25 mouse cellular contexts compared by ENCODE assay signal in genomic region chr13:57331868-57332267, GRCm38 (mm10).
DNase-seq lines count a peak whose midpoint lies in the region; ATAC-seq lines count a peak whose summit lies in the region.
"Had no signal": no experiment of that assay in that cellular context is flagged by ENCODE, and none has a peak within 500 bp of the region (broad histone marks: within the 10 kb centered on the region; RNA-seq: fewer than 3 reads in every experiment).

No protein-coding gene starts in this region.

- intact Hi-C loops in heart, postnatal 10 days (cut with DNase I): no loop called here
- intact Hi-C loops in heart, postnatal 25 days (cut with DNase I): no loop called here

- peaks cover 10% of the 10 kb centered on the region; the same call in 1 of the 2 replicates for H3K4me1 ChIP-seq in heart, embryonic 10.5 days
- H3K4me1 ChIP-seq in heart, embryonic 13.5 days: peaks cover 14% of the 10 kb centered on the region
- 0 out of 2 replicates have a peak, but pooled peaks cover 3% of the 10 kb centered on the region for H3K4me1 ChIP-seq in heart, embryonic 16.5 days (ENCODE audit: control insufficient read depth, insufficient read depth, low read length)
- H3K4me1 ChIP-seq: embryonic facial prominence, embryonic 12.5 days; embryonic facial prominence, embryonic 15.5 days; hindbrain, embryonic 12.5 days; hindbrain, embryonic 15.5 days had no signal

- DNase-seq in heart, embryonic 10.5 days (ENCODE audit: low spot score): peak; percentile 85
- no peak for DNase-seq in heart, adult 11 months
- no peak for DNase-seq in heart, postnatal 10 days
- DNase-seq in heart, postnatal 25 days (ENCODE audit: low spot score): no peak
- DNase-seq in lung, postnatal 10 days: peak; percentile 2
- no peak for DNase-seq in lung, postnatal 14 days
- DNase-seq: adrenal gland, postnatal 10 days; adrenal gland, postnatal 36 days; cerebellum, adult 11 months; cerebellum, adult 2 months; cerebellum, adult 9-11 months; cerebellum, postnatal 25 days; forebrain, postnatal 0 days; gastrocnemius, adult 2 months; gastrocnemius, postnatal 14 days; kidney, adult 2 months had no signal

- 24% methylated on average over 5 of the region's 5 CpGs for WGBS in heart, embryonic 10.5 days
- 12% methylated on average over 5 of the region's 5 CpGs for WGBS in heart, embryonic 13.5 days
- 12% methylated on average over 5 of the region's 5 CpGs for WGBS in heart, embryonic 16.5 days

- H3K27ac ChIP-seq in heart, embryonic 10.5 days: peak overlapping the region; percentile 42; the same call in 1 of the 2 replicates
- peak overlapping the region; percentile 56 for H3K27ac ChIP-seq in heart, embryonic 13.5 days (replicated peaks)
- H3K27ac ChIP-seq in heart, embryonic 16.5 days (ENCODE audit: low read length): no peak overlapping the region
- H3K27ac ChIP-seq: embryonic facial prominence, embryonic 12.5 days; embryonic facial prominence, embryonic 15.5 days; gastrocnemius, adult 2 months; hindbrain, embryonic 12.5 days; hindbrain, embryonic 15.5 days had no signal

- no peak overlapping the region for H3K9ac ChIP-seq in heart, embryonic 13.5 days
- no peak overlapping the region for H3K9ac ChIP-seq in heart, embryonic 16.5 days (ENCODE audit: low read length)
- H3K9ac ChIP-seq: embryonic facial prominence, embryonic 12.5 days; embryonic facial prominence, embryonic 15.5 days; forebrain, postnatal 0 days; hindbrain, embryonic 12.5 days; hindbrain, embryonic 15.5 days had no signal

- no peak overlapping the region for H3K4me2 ChIP-seq in heart, embryonic 13.5 days
- no peak overlapping the region for H3K4me2 ChIP-seq in heart, embryonic 16.5 days (ENCODE audit: low read depth, low read length)
- H3K4me2 ChIP-seq: embryonic facial prominence, embryonic 12.5 days; embryonic facial prominence, embryonic 15.5 days; hindbrain, embryonic 12.5 days; hindbrain, embryonic 15.5 days had no signal

- H3K36me3 ChIP-seq in heart, embryonic 10.5 days: no peaks in the 10 kb centered on the region
- H3K36me3 ChIP-seq in heart, embryonic 13.5 days: no peaks in the 10 kb centered on the region
- H3K36me3 ChIP-seq in heart, embryonic 16.5 days (ENCODE audit: control insufficient read depth, insufficient read depth): no peaks in the 10 kb centered on the region
- H3K36me3 ChIP-seq: embryonic facial prominence, embryonic 12.5 days; embryonic facial prominence, embryonic 15.5 days; hindbrain, embryonic 12.5 days; hindbrain, embryonic 15.5 days had no signal

- ATAC-seq in heart, embryonic 13.5 days (ENCODE audit: extremely low read depth, insufficient number of reproducible peaks, low FRiP score, low TSS enrichment): no peak; the same call in 1 of the 2 replicates
- peak; percentile 55; the same call in 1 of the 2 replicates for ATAC-seq in heart, embryonic 16.5 days (replicated peaks; ENCODE audit: extremely low read depth, insufficient read depth, low FRiP score)
- ATAC-seq: activated CD4-positive, CD25-positive, alpha-beta regulatory T cell, adult 4 months; forebrain, embryonic 14.5 days; forebrain, postnatal 0 days; intestine, postnatal 0 days had no signal

- H3K4me3 ChIP-seq in heart, embryonic 10.5 days: no peak overlapping the region
- no peak overlapping the region for H3K4me3 ChIP-seq in heart, embryonic 13.5 days
- no peak overlapping the region for H3K4me3 ChIP-seq in heart, embryonic 16.5 days (ENCODE audit: low read length)
- H3K4me3 ChIP-seq: embryonic facial prominence, embryonic 12.5 days; embryonic facial prominence, embryonic 15.5 days; gastrocnemius, adult 2 months; hindbrain, embryonic 12.5 days; hindbrain, embryonic 15.5 days had no signal

- no peaks in the 10 kb centered on the region for H3K9me3 ChIP-seq in heart, embryonic 10.5 days
- no peaks in the 10 kb centered on the region for H3K9me3 ChIP-seq in heart, embryonic 13.5 days
- H3K9me3 ChIP-seq in heart, embryonic 16.5 days (replicated peaks; ENCODE audit: control insufficient read depth, low read length): no peaks in the 10 kb centered on the region
- H3K9me3 ChIP-seq: embryonic facial prominence, embryonic 12.5 days; embryonic facial prominence, embryonic 15.5 days; hindbrain, embryonic 12.5 days; hindbrain, embryonic 15.5 days had no signal

- no peaks in the 10 kb centered on the region for H3K27me3 ChIP-seq in heart, embryonic 10.5 days (ENCODE audit: insufficient read depth, poor library complexity, severe bottlenecking)
- H3K27me3 ChIP-seq in heart, embryonic 13.5 days (replicated peaks): no peaks in the 10 kb centered on the region
- no peaks in the 10 kb centered on the region for H3K27me3 ChIP-seq in heart, embryonic 16.5 days (ENCODE audit: control insufficient read depth, insufficient read depth, low read length)
- H3K27me3 ChIP-seq: embryonic facial prominence, embryonic 12.5 days; embryonic facial prominence, embryonic 15.5 days; hindbrain, embryonic 12.5 days; hindbrain, embryonic 15.5 days had no signal

Comparison
In these comparisons a context has a peak if more than half of its experiments do, and no peak if none do; other contexts are left out.
1. DNase-seq: peak in heart, embryonic 10.5 days (single experiment) and lung, postnatal 10 days (single experiment); none in heart, adult 11 months (single experiment), heart, postnatal 10 days (0 of 2), heart, postnatal 25 days (single experiment) and lung, postnatal 14 days (single experiment).